Mouse (Mus musculus) gastrocnemius, postnatal 14 days (tissue): ENCODE measurements at regions not wholly inside any gene's neighbourhood (a gene's known extent, or its start where the extent isn't known, plus 50 kb on each side); places are given as distances from the start of the nearest gene placed in this dataset.

ENCODE experiments used
- DNase-seq: peaks from one replicate; pipeline ENCODE4 v3.0.0; 2021; ENCODE audit warnings: mixed read lengths
- intact Hi-C: fragments of 180-260 bp; cut with DNase I; formaldehyde crosslinking; loops from one replicate; pipeline ENCODE4 v1.15.1; 2025; ENCODE audit warnings: low total_unique reads

GRCm38 (mm10) chr8:34596593-34596992 is 485.1 kb upstream of the Gm10131 start:
- intact Hi-C loops, result no loop called here
- no peak for DNase-seq

- no peak for DNase-seq
- intact Hi-C loops, result no loop called here
These were observed 479.6 kb upstream of the Gm10131 start for GRCm38 (mm10) chr8:34590976-34591749.

GRCm38 (mm10) chr8:34578043-34578442 is 466.5 kb upstream of the Gm10131 start:
- no peak for DNase-seq
- intact Hi-C loops, result no loop called here

- intact Hi-C loops, result no loop called here
- DNase-seq, result no peak
These were observed 462.5 kb upstream of the Gm10131 start for GRCm38 (mm10) chr8:34574009-34574408.

- DNase-seq, result no peak
- intact Hi-C loops, result no loop called here
These were observed 461.7 kb upstream of the Gm10131 start for GRCm38 (mm10) chr8:34573007-34573881.

GRCm38 (mm10) chr8:34571736-34572135 is 460.2 kb upstream of the Gm10131 start:
- intact Hi-C loops, result no loop called here
- DNase-seq, result no peak

GRCm38 (mm10) chr8:34562278-34562677 is 450.7 kb upstream of the Gm10131 start:
- intact Hi-C loops, result no loop called here
- DNase-seq, result no peak

GRCm38 (mm10) chr8:34549786-34550185 is 438.2 kb upstream of the Gm10131 start:
- intact Hi-C loops, result no loop called here
- no peak for DNase-seq

GRCm38 (mm10) chr8:34546815-34547214 is 435.3 kb upstream of the Gm10131 start:
- no peak for DNase-seq
- intact Hi-C loops, result no loop called here

- intact Hi-C loops, result no loop called here
- no peak for DNase-seq
These were observed 431.0 kb upstream of the Gm10131 start for GRCm38 (mm10) chr8:34542361-34543038.

- no peak for DNase-seq
- intact Hi-C loops, result no loop called here
These were observed 427.7 kb upstream of the Gm10131 start for GRCm38 (mm10) chr8:34539232-34539631.

GRCm38 (mm10) chr8:34535434-34535833 is 423.9 kb upstream of the Gm10131 start:
- no peak for DNase-seq
- intact Hi-C loops, result no loop called here

GRCm38 (mm10) chr8:34533421-34533820 is 421.9 kb upstream of the Gm10131 start:
- intact Hi-C loops, result no loop called here
- DNase-seq, result no peak

GRCm38 (mm10) chr8:34530896-34531679 is 419.6 kb upstream of the Gm10131 start:
- intact Hi-C loops, result no loop called here
- DNase-seq, result no peak

GRCm38 (mm10) chr8:34530046-34530445 is 418.5 kb upstream of the Gm10131 start:
- intact Hi-C loops, result no loop called here
- no peak for DNase-seq

- DNase-seq, result no peak
- intact Hi-C loops, result no loop called here
These were observed 417.9 kb upstream of the Gm10131 start for GRCm38 (mm10) chr8:34529452-34529851.

GRCm38 (mm10) chr8:34528213-34528612 is 416.7 kb upstream of the Gm10131 start:
- DNase-seq, result no peak

GRCm38 (mm10) chr8:34525231-34525630 is 413.7 kb upstream of the Gm10131 start:
- intact Hi-C loops, result no loop called here
- no peak for DNase-seq

More at GRCm38 (mm10) chr8:34528213-34528612, 416.7 kb upstream of the Gm10131 start:
- intact Hi-C loops, result no loop called here

- intact Hi-C loops, result no loop called here
- DNase-seq, result no peak
These were observed 412.3 kb upstream of the Gm10131 start for GRCm38 (mm10) chr8:34523849-34524248.
